Mouse (Mus musculus) olfactory bulb, adult 2 months (tissue): ENCODE data around the gene Pik3cg.

ENCODE experiments used
- CTCF ChIP-seq: fragments of 200-500 bp; IDR thresholded peaks from 2 replicates; pipeline ENCODE4 v1.5.1; 2012; ENCODE audit warnings: low read depth, mild to moderate bottlenecking, low read length, moderate library complexity; ENCODE audit not compliant: insufficient read depth
- POLR2A ChIP-seq: fragments of 200-500 bp; IDR thresholded peaks from 2 replicates; pipeline ENCODE4 v1.6.1; 2012; ENCODE audit warnings: mild to moderate bottlenecking, low read depth, low read length, moderate library complexity; ENCODE audit not compliant: insufficient read depth

- TF ChIP-seq CTCF, result no peak
- no peak for TF ChIP-seq POLR2A
Observed at GRCm38 (mm10) chr12:32124030-32124429, 84.4 kb downstream of the Pik3cg start.
